Mouse (Mus musculus): ENCODE data around the gene Polr1a.
"Not testable (repeated sequence)": the region's sequence is repeated elsewhere in the genome, so short reads cannot be mapped to it uniquely, and the experiment has no call there.

- not testable (repeated sequence) for TF ChIP-seq POLR2A, CTCF (IDR thresholded peaks at IDR 0.05; ENCODE audit: extremely low read depth, insufficient read depth, low read length)
Observed at GRCm38 (mm10) chr6:71925233-71925632, 16.4 kb downstream of the Polr1a start.

Measured in cortical plate, adult 2 months (tissue).